Mouse (Mus musculus): ENCODE results near the gene Pim1.

Pim1 gene

DNA sequence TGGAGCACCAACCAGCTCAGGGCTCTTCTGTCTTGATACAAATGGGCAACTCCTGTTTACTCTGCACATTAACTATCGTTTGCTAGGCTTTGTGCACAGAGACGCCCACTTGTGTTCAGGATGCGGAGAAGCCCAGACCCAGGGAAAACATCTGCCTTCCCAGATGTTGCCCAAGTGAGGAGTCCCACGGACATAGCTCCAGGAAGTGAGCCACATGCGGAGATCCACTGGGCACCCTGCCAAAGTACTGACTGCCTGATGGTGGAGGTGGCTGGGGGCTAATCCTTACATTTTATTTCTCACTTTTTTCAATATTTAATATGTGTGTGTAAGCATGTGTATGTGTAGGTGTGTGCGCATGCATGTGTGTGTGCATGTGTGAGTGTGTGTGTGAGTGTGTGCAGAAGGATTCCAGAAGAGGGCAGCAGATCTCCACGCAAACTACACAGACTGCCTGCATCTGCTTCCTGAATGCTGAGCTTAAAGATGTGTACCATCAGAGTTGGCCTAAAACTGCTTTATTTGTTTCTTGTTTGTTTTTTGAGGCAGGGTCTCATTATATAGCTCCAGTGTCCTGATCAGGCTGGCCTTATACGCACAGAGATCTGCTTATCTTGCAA is 38.1 kb downstream of the Pim1 start:
- no peak for DNase-seq (ENCODE audit: low spot score)

DNA sequence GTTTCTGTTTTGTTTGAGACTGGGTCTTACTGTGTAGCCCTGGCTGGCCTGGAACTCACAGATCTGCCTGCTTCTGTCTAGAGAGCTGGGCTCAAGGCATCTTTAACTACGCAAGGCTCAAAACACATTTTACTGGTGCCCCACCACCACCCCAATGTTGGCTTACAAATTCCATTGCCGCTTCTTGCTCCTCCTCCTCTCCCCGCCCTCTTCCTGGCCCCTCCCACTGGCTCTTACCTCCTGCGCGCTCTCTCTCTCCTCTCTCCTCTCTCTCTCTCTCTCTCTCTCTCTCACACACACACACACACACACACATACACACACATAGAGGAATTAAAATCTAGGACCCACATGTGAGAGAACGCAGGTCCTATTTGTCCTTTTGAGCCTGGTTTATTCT is 40.0 kb downstream of the Pim1 start:
- DNase-seq (ENCODE audit: low spot score), result no peak

DNA sequence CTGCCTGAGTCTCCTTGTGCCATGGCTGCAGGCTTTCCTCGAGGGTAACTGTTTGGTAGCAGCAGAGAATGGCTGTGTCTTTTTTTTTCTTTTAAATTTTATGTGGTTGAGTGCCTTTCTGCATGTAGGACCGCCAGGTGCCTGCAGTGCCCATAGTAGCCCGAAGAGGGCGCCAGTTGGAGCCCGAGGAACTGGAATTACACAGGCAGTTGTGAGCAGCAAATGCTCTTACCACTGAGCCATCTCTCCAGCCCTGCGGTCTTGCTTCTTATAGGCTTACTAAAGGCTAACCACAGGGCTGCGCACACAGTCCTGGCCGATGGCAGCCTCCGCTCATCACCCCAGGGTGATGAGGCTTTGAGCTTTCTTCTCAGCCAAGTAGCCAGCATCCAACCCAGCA is 40.7 kb downstream of the Pim1 start:
- DNase-seq (ENCODE audit: low spot score), result peak; percentile 37

DNA sequence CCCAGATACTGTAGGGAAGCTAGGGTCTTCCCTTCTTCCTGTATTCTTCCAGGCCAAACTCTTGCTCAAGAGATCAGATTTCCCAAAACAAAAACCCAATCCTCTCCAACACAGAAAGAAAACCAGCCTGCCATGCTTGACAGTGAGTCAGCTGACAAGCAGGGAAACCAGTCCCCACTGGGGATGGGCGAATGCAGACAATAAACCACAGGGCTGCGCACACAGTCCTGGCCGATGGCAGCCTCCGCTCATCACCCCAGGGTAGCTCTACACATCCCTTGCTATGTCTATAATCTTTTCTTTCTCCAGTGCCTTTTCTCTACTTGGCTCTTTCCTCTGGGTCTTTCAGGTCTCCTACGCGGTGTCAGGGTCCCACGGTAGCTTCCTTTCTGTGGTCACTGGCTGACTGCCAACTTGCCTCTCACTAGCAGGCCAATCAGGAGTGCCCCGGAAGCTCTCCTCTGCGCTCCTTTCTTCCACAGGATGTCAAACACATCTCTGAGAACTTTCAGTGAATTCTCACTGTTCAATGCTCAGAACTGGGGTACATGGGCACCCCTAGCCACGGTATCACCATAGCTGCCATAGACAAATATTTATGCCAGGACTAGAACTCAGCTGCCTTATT is 41.3 kb downstream of the Pim1 start:
- DNase-seq (ENCODE audit: low spot score), result no peak

DNA sequence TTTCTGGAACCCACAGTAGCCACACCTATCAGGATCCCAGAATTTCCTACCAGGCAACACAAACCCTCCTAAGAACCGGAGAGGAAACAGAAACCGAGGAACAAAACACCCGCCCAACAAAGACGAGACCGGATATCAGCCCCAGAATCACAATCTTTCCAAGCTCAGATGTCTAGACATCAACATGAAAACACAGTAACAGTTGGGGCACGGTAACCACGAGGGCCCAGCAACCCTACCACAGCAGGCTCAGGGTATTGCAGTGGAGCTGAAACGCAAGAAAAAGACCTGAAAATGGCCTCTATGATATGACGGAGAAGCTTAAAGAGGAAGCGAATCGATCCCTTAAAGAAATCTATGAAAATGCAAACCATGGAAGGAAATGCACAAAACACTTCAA is 43.3 kb downstream of the Pim1 start:
- DNase-seq (ENCODE audit: low spot score), result no peak

DNA sequence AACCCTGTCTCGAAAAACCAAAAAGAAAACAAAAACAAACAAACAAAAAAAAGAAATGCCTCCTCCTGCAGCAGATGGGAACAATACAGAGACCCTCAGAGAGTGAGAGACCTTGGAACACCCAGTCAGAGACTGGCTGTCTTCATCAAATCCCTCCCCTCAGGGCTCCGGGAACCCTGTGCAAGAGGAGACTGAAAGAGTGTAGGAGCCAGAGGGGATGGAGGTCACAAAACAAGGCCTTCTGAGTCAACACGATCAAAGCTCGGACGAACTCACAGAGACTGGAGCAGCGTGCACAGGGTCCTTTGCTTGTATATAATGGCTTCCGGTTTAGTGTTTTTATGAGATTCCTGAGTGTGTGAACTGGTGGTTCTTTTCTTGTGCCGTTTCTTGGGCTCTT is 49.9 kb downstream of the Pim1 start:
- no peak for DNase-seq (ENCODE audit: low spot score)

DNA sequence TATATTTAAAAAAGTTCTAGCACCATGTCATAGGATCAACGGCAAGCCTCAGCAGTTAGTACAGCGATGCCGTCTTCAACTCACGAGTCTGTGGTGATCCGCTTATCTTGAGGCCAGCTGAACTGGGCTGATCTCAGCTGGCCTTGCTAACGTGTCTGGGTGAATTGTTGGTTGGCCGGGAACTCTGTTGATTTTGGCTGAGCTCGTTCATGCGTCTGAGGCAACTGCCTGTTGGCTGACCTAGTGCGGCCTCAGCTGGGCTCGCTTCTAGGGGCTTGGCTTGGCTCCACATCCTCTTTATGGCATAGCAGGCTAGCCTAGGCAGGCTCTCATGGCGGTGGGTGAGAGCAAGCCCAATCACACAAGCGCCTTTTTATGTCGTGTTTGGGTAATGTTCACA is 50.9 kb downstream of the Pim1 start:
- DNase-seq (ENCODE audit: low spot score), result peak; percentile 36

DNA sequence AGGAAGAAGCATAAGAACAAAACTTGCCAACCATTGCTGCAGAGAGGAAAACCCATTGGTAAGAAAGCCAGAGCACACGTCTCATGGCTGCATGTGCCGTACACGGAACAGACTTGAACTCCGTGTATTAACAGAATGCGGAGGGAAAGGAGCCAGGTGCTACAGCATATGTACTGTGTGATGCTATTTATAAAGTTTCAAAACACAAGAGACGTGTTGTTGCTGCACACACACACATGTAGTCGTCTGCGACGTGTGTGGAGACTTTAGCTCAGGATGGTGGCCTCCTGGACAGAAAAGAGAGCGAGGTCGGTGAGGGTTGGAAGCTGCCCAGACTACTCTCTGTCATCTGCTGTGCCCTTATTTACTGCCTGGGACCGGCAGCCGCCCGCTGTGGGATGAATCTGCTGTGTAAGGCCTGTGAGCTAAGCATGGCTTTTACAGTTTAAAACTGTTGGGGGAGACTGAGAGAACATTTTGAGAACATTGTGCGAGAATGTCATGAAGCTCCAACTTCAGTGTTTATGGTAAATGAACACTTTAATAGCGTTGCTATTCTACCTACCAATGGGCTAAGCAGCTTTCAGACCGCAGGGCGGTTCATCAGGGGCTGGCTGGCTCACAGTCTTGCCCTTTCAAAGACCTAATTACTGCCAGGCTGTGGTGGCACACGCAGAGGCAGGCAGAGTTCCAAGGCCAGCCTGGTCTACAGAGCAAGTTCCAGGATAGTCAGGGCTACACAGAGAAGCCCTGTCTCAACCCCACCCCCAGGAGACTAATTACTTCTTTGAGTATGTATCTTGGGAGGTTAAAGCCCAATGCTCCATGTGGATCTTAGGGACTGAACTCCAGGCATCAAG is 52.5 kb downstream of the Pim1 start:
- no peak for DNase-seq (ENCODE audit: low spot score)

DNA sequence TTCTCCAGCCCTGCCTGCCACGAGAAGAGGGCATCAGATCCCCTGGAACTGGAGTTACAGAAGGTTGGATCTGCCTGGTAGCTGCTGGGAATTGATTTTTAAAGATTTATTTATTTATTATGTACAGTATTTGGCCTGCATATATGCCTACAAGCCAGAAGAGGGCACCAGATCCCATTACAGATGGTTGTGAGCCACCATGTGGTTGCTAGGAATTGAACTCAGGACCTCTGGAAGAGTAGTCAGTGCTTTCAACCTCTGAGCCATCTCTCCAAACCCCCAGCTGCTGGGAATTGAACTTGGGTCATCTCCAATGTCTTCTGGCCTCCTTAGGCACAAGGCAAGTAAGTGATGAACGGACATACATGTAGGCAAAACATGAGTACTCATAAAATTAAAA is 53.5 kb downstream of the Pim1 start:
- no peak for DNase-seq (ENCODE audit: low spot score)

DNA sequence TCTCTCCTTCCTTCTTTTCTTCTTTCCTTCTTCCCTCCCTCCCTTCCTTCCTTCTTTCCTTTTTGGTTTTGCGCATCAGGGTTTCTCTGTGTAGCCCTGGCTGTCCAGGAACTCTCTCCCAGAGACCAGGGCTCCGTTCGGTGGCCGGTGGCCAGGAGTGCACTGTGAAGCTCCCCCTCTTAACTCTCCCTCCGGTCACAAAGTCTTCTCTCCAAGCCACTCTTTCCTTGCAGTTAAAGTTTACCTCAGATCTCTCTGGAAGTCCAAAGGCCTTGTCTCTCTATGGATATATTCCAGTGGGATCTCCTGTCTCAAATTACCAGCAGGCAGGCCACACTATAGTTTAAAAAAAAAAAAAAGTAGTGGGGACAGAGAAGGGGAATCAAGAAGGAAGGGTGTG is 54.7 kb downstream of the Pim1 start:
- no peak for DNase-seq (ENCODE audit: low spot score)
